Mouse (Mus musculus) left cerebral cortex, adult 8-10 months (tissue): ENCODE measurements at regions not wholly inside any gene's neighbourhood (a gene's known extent, or its start where the extent isn't known, plus 50 kb on each side); places are given as distances from the start of the nearest gene placed in this dataset.

Source experiments
- DNase-seq, 2 experiments: peaks; one replicate each; pipeline ENCODE4 v3.0.0; 2022; ENCODE audit warnings: low spot score in 2 of 2

DNA sequence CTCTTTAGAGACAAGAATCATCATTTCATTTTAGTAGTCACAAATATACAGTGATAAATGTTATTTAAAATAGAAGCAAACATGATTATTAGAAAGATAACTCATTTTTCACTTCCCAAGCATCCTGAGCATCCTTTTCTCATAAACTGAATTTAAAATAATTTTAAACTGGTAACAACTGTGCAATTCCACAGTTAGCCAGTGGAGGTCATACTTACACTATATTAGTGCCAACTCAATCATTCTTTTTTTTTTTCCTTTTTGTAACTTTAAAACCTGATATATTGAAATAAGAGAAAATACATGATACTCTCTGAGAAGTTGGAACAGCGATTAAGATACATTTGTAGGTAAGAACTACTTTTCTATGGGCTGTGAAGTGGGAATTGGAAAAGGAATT, 113.2 kb upstream of the Gm17509 start:
- no peak for DNase-seq

DNA sequence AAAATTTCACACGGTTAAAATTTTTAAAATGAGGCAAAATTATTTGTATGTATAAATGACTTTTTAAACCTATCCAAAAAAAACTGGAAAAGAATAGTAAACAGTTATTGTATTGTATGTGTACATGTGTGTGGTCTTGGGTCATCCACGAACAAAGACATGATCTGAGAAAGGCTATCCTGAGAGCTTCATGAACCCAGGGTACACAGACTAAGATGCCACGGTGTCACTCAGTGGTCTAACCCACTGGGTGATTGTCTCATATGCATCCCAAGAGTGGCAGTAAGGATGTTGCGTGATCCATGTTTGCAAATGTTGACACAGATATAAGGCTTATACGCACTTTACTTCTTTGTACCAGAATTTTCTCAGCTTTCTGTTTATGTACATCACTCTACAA, 113.7 kb upstream of the Gm17509 start:
- no peak for DNase-seq

DNA sequence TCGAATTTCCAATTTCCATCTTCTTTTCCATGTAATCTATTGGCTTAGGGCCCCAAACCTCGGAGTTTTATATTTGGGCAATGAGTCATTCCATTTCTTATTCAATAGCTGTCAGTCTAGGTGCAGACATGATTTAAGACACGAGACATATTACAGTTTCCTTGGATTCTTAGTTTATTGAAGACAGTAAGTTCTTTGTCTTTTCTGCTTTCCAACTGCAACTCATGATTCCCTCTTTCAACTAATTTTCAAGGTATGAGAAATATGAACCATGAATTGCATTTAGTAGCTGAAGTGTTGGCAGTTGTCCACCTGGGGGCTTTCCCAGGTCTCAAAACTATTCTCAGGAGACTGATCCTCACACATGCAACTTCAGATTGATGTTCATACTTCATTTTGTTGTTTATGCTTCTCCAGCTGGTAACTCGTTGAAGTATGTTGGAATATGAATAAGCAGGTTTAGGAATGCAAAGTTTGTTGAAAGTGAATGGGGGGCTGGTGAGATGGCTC, 160.3 kb upstream of the Gm17509 start:
- DNase-seq, result no peak

DNA sequence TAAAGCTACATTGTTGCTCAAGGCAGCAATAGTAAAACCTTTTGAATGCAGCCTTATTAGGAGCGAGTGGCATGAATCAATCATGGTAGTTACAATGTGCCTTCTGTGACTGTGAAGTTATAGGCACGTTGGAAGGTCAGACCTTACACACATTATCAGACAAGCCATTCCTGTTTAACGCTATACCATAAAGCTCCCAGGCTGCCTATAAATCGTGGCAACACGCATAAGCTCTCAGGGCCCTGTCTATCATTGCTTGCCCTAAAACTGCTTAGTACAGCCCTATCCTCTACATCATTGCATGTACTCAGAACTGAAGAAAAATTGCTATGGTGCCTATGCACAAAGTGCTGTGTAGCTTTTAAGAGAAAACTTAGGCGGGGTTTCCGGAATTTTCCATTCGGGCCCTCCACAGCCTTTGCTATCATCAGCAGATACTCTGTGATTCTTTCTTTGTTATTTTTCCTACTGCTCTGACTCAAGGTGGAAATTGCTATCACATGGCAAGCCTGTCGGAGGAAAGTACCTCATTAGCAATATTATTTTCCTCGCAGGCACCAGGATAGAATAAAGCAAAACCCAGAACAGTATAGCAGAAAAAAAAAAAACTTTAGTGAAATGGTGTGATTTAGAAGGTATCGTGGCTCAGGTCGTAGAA, 162.7 kb upstream of the Gm17509 start:
- DNase-seq, result no peak

DNA sequence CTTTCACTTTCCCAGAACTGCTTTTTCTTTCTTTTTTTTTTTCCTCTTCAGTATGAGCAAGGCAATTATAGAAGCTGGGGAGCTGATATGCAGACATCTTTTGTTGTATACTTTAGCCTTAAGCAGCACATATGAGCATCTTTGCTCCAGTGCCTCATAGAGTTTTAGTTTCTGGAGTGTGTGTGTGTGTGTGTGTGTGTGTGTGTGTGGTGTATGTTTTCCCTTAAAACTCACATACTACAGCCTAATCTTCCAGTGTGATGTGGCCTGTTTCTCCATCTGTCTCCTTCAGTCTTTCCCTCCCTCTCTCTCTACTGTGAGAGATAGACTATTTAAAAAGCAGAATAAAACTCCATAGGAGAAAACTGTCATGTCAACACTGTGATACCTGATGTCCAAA, 169.4 kb upstream of the Gm17509 start:
- DNase-seq, result no peak

DNA sequence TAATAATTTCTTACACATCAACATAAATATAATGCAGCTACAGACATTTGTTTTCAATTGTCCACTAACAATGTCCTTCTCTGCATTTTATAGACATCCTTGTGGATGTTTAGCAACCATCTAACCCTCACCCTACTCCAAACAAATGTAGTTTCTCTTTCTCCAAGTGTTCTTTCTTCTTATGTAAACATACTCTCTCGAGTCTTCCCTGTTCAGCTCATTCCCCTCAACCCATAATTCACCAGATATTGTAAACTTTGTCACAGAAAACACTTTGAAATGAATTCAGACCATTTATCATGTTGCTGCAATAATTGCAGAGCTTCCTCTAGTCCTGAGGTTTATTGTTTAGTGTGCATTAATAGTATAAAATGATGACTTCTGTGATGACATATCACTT, 172.6 kb upstream of the Gm17509 start:
- DNase-seq, result no peak

- no peak for DNase-seq
These were observed 180.4 kb upstream of the Gm17509 start for GRCm38 (mm10) chr13:117401245-117401644.

- no peak for DNase-seq
These were observed 189.1 kb upstream of the Gm17509 start for GRCm38 (mm10) chr13:117409940-117410339.

DNA sequence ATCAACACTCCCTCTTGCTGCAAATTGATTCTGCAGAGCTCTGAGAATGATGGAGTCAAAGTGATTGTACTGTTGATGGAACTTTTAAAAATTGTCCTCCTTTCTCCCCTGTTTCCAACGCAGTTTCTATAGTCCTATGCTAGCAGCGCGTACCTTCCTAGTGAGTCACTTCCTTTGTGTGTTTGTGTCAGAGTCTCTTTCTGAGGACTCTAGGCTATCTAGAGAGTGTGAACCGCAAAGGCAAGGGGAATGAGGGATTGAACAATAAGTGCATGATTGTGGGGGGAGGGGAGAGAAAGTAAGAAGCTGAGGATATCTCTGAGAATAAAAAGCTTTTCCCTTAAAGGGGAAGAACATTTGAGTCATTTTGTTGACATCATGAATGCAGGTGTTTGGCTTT, 188.5 kb upstream of the Hcn1 start:
- DNase-seq, result no peak

DNA sequence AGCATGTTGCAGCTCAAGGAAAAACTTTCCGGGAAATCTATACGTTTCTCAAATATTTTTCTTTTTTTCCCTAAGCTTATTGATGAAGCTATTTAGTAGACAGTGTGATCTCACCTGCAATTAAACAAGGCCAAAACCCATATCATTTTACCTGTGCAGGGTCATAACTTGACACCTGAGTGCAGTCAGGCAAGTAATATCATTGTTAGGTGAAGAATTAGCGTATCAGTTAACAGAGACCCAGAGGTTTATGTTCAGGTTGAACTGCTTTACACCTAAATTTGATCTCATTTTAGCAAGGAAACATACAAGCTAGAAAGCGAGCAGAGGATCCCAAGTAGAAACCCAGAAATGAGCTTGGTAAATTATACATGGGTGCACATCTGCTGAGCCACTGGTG, 178.6 kb upstream of the Hcn1 start:
- no peak for DNase-seq

DNA sequence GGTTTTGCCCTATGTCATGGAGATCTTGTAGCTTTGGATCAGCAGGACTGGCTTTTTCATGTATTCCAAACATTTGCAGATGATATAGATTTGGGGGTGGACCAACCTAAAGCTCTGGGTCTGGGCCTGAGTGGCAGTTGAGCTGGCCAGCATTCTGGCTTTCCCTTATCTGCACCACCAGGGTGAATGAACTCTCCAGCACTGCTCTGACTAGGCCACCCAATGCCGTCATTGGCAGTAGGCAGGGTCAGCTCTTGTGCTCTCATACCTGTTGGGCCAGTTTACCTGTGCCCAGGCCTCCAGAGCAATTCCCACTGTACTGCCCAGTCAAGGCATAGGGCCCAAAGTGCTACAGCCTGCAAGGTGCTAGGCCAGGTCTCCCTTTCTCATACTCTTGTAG, 177.1 kb upstream of the Hcn1 start:
- no peak for DNase-seq

GRCm38 (mm10) chr13:117467407-117467806, 134.7 kb upstream of the Hcn1 start:
- DNase-seq, result no peak

DNA sequence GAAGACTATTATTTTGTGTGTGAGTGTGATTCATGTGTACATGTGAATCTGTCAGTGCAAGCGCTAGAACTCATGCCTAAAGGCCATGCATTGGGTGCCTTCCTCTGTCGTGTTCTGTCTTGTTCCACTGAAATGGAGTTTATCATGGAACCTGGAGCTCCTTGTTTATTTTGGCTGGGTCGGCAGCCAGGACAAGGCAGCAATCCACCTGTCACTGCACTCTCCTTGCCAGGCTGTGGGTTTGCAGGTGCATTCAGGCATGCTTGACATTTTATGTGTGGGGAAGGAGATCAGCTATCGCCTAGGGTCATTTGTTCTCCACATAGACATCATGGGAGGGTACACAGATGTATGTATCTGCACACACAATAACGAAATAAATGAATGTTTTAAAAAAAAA, 129.4 kb upstream of the Hcn1 start:
- no peak for DNase-seq

- DNase-seq, result no peak
These were observed 119.5 kb upstream of the Hcn1 start for GRCm38 (mm10) chr13:117482624-117483023.

DNA sequence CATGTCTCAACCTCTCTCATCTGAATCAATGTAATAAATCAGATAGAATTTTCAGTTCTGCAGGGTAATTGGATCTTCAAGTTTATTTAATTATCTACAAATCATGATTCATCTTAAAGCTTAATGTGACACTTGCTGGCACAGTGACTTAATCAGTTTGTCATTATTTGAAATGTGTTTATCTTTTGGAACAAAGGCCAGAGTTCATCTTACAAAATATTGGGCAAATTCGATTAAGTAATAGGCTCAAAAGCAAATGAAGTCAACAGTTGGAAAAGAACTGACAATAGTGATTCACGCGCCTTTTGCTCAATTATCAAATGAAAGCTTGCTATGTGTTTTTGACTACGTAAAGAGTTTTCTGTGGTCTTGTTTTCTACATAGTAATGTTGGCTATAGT, 93.4 kb upstream of the Hcn1 start:
- DNase-seq, result no peak

GRCm38 (mm10) chr13:117550108-117550507, 52.0 kb upstream of the Hcn1 start:
- DNase-seq, result peak; percentile 10 to 23
